Mouse (Mus musculus) midbrain, postnatal 0 days (tissue): ENCODE data around the gene St3gal5. TPM values are rescaled to one million over a fixed set of nuclear protein-coding genes. Genes with fewer than 3 reads are reported as not detected.
"Not testable (repeated sequence)": the region's sequence is repeated elsewhere in the genome, so short reads cannot be mapped to it uniquely, and the experiment has no call there.

ENCODE experiments used
- ATAC-seq: fragments of 200-750 bp; cut with Nextera tagmentation; 2 replicates; pipeline ENCODE4 v1.8.0; 2017; ENCODE audit warnings: moderate number of reproducible peaks, mild to moderate bottlenecking, moderate TSS enrichment, moderate library complexity; ENCODE audit not compliant: low FRiP score
- DNase-seq: peaks from one replicate; pipeline ENCODE4 v3.0.0-alpha.2; 2015; ENCODE audit warnings: low spot score
- H3K27ac ChIP-seq: fragments of 300-500 bp; sonication (generic); 2 replicates; pipeline ENCODE4 v1.5.1; 2014; ENCODE audit warnings: low read depth, mild to moderate bottlenecking, low read length, mixed read lengths
- H3K27me3 ChIP-seq: fragments of 300-500 bp; sonication (generic); 2 replicates; pipeline ENCODE4 v1.6.1; 2014; ENCODE audit warnings: low read length, control low read depth, mixed read lengths; ENCODE audit not compliant: insufficient read depth
- H3K36me3 ChIP-seq: fragments of 300-500 bp; sonication (generic); 2 replicates; pipeline ENCODE4 v1.6.1; 2014; ENCODE audit warnings: low read length, control low read depth, mixed read lengths; ENCODE audit not compliant: insufficient read depth
- H3K4me1 ChIP-seq: fragments of 300-500 bp; sonication (generic); 2 replicates; pipeline ENCODE4 v1.6.1; 2014; ENCODE audit warnings: mild to moderate bottlenecking, control low read depth, antibody characterized with exemption, low read length, mixed read lengths; ENCODE audit not compliant: insufficient read depth
- H3K4me2 ChIP-seq: fragments of 300-500 bp; sonication (generic); 2 replicates; pipeline ENCODE4 v1.6.1; 2014; ENCODE audit warnings: low read depth, mild to moderate bottlenecking, low read length, mixed read lengths; ENCODE audit not compliant: poor library complexity, severe bottlenecking
- H3K4me3 ChIP-seq: fragments of 300-500 bp; sonication (generic); 2 replicates; pipeline ENCODE4 v1.5.1; 2014; ENCODE audit warnings: low read depth, mild to moderate bottlenecking, low read length, moderate library complexity
- H3K9ac ChIP-seq: fragments of 300-500 bp; sonication (generic); replicated peaks from 2 replicates; pipeline ENCODE4 v1.6.1; 2014; ENCODE audit warnings: mild to moderate bottlenecking, low read length, moderate library complexity, mixed read lengths; ENCODE audit not compliant: poor library complexity, severe bottlenecking
- H3K9me3 ChIP-seq: fragments of 300-500 bp; sonication (generic); 2 replicates; pipeline ENCODE4 v1.6.1; 2016; ENCODE audit warnings: low read length, control low read depth
- CTCF ChIP-seq: IDR thresholded peaks from 2 replicates; pipeline ENCODE4 v1.5.1; 2016; ENCODE audit warnings: antibody characterized with exemption, mild to moderate bottlenecking
- WGBS: fragments of 180-500 bp; shearing (Covaris S2); extraction: QIAGEN DNeasy Blood & Tissue Kit; methylation state at CpG from one replicate; pipeline ENCODE4 v1.1.7; 2014; 5-methylcytosine and 5-hydroxymethylcytosine counted together
- polyA plus RNA-seq: library from polyadenylated mRNA; unstranded; fragments of >200 nt; fragmentation: Nextera tagmentation; extraction: Ambion mirVana; gene quantifications from 2 replicates; pipeline ENCODE4 v1.2.1, GENCODE M21; 2015
- total RNA-seq: library from RNA; depleted of rRNA; stranded (reverse); fragments of >200 nt; gene quantifications from 2 replicates; pipeline ENCODE4 v1.2.3, GENCODE M21; 2014

St3gal5 gene
- total and polyA plus RNA-seq, 2 experiments from 2014 or later, result 24.0 to 51.9 TPM

DNA sequence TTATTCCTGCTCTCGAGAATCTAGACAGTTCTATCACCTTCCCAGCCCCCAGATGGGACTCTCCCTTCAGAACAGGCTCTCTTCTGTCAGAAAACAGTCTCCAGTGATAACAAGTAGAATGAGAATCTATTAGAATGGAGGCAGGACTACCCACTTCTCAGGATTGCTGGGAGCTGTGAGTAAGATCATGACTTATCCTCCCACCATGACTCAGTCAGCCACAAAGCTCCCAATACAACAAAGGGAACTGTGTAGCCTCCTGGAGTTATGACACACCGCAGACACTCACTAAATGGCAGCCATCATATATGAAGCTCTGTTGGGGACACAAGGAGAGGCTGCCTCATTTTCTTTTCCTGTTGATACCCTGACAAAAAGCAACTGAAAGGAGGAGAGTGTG, 40.8 kb upstream of the St3gal5 start:
- TF ChIP-seq CTCF, result no peak
- no peak overlapping the region for H3K4me3 ChIP-seq
- H3K27me3 ChIP-seq, result no peaks in the 10 kb centered on the region
- no peaks in the 10 kb centered on the region for H3K9me3 ChIP-seq
- H3K4me1 ChIP-seq, result no peaks in the 10 kb centered on the region
- ATAC-seq (no peak), DNase-seq (no peak)
- WGBS, result 68% methylated on average over 2 of the region's 2 CpGs
- H3K9ac ChIP-seq, result no peak overlapping the region
- H3K27ac ChIP-seq, result no peak overlapping the region
- H3K36me3 ChIP-seq, result no peaks in the 10 kb centered on the region
- no peak overlapping the region for H3K4me2 ChIP-seq

DNA sequence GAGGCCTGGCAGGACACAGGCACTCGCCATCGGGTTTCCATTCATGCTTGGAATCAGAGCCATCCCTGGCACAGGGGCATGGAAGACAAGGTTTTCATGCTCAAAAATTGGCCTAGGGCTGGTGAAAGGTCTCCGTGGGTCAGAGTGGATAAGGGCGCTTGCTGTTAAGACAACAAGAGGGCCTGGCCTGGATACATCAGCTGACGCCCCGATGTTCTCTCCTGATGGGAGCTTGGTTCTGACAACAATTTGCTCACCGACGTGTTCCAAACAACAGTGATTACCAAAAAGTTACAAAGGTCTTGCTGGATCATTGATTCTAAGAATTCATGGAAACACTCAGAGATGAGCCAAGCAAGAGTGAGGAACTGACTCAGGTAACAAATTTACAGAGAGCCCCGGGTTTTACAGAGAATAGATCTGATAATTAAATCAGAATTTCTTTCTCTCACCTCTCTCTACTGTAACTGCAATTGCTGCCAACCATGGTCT, 38.9 kb upstream of the St3gal5 start:
- H3K4me3 ChIP-seq, result no peak overlapping the region

DNA sequence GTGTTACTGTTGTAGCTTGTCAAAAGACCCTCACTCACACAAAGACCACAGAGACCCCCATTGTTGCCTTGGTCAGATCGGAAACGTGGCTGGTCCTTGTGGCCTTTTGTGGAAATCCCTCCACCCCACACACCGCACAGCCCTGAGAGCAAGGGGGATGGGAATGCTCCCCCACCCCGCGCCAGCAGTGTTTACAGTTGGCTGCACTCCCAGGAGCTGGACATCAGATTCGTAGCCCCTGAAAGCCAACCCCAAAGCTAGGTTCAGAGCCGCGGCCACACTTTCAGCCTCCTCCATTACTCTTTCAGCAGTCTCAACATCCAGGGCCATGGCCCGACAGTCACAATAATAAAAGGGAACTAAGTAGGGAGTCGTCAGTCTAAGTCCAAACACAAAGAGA, 36.7 kb upstream of the St3gal5 start:
- not testable (repeated sequence) for H3K4me3 ChIP-seq, H3K27me3 ChIP-seq, H3K36me3 ChIP-seq, H3K9me3 ChIP-seq, ATAC-seq, H3K4me1 ChIP-seq, H3K9ac ChIP-seq, H3K27ac ChIP-seq, H3K4me2 ChIP-seq, DNase-seq
- 60% methylated on average over 10 of the region's 10 CpGs for WGBS

More for the DNA sequence above, 38.9 kb upstream of the St3gal5 start:
- Histone ChIP-seq H3K27ac (no peak overlapping the region), H3K4me2 (no peak overlapping the region), H3K9me3 (no peaks in the 10 kb centered on the region), H3K4me1 (no peaks in the 10 kb centered on the region), H3K27me3 (no peaks in the 10 kb centered on the region), H3K36me3 (no peaks in the 10 kb centered on the region), H3K9ac (no peak overlapping the region)
- ATAC-seq (no peak), DNase-seq (no peak)
- WGBS, result 86% methylated on average over 9 of the region's 9 CpGs
- TF ChIP-seq CTCF, result no peak

DNA sequence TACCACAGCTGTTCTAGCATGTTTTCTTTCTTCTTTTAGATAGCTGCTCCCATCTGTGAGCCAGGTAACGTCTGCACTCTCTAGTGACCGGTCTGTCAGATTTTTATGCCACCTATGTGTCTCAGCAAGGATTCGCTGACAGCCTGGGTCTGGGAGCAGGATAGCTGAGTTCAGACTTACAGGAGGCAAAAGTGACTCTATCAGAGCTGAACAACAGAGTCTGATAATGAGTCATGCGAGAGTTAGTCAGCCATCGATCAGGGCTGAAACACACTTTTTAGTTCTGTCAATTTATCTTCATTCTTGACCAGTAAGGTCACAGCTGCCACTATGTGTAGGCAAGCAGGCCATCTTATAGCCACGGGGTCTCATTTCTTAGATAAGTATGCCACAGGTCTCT, 33.7 kb upstream of the St3gal5 start:
- Histone ChIP-seq H3K4me1 (no peaks in the 10 kb centered on the region), H3K4me2 (no peak overlapping the region), H3K4me3 (no peak overlapping the region), H3K27me3 (no peaks in the 10 kb centered on the region), H3K36me3 (no peaks in the 10 kb centered on the region), H3K27ac (no peak overlapping the region), H3K9me3 (no peaks in the 10 kb centered on the region), H3K9ac (no peak overlapping the region)
- no peak for TF ChIP-seq CTCF
- DNase-seq, result no peak
- ATAC-seq, result no peak
- 86% methylated on average over 6 of the region's 6 CpGs for WGBS

DNA sequence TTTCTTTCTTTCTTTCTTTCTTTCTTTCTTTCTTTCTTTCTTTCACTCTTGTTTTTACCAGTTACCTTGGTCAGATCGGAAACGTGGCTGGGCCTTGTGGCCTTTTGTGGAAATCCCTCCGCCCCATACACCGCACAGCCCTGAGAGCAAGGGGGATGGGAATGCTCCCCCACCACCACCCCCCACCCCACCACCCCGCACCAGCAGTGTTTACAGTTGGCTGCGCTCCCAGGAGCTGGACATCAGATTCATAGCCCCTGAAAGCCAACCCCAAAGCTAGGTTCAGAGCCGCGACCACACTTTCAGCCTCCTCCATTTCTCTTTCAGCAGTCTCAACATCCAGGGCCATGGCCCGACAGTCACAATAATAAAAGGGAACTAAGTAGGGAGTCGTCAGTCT, 31.4 kb upstream of the St3gal5 start:
- DNase-seq, result no peak
- TF ChIP-seq CTCF, result no peak
- H3K4me1 ChIP-seq, result no peaks in the 10 kb centered on the region
- no peaks in the 10 kb centered on the region for H3K36me3 ChIP-seq
- WGBS, result 54% methylated on average over 9 of the region's 10 CpGs
- no peaks in the 10 kb centered on the region for H3K27me3 ChIP-seq
- no peak for ATAC-seq
- H3K9ac ChIP-seq, result no peak overlapping the region
- no peak overlapping the region for H3K27ac ChIP-seq
- no peak overlapping the region for H3K4me2 ChIP-seq
- no peaks in the 10 kb centered on the region for H3K9me3 ChIP-seq
- H3K4me3 ChIP-seq, result no peak overlapping the region

DNA sequence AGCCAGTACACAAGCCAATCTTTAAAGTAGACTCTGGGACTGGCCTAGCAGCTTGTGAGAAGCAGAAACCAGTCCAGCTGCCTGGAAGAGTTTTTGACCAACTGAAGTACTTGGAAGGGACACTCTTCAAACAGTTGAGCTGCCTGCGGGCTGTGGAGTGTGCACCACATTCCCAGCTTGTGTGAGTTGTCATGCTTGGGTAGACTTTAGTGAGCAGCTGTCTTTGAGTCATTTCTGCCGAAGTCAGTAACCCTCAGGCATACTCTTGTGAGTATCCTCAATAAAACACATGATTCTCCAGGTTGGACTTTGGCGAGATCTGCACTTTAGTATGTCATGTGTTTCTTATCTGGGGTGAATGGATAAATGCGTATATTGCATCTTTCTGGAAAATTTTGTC, 29.0 kb upstream of the St3gal5 start:
- Histone ChIP-seq H3K4me3 (no peak overlapping the region), H3K27me3 (no peaks in the 10 kb centered on the region), H3K4me2 (no peak overlapping the region), H3K36me3 (no peaks in the 10 kb centered on the region), H3K4me1 (no peaks in the 10 kb centered on the region), H3K9ac (no peak overlapping the region), H3K9me3 (no peaks in the 10 kb centered on the region), H3K27ac (no peak overlapping the region)
- no peak for TF ChIP-seq CTCF
- no peak for DNase-seq
- 89% methylated on average over 4 of the region's 4 CpGs for WGBS
- no peak for ATAC-seq
